Mouse (Mus musculus): Measurements from ENCODE around the gene Plekha4. TPM values are rescaled to one million over a fixed set of nuclear protein-coding genes. Genes with fewer than 3 reads are reported as not detected.

Plekha4 gene
- total and polyA plus RNA-seq, 3 experiments: 0.12 to 0.65 TPM; not detected in 1

GRCm38 (mm10) chr7:45560843-45561623, 34.9 kb downstream of the Plekha4 start:
- Histone ChIP-seq H3K27ac (ENCODE audit: control insufficient read depth, low read depth, low read length) (peak overlapping the region; percentile 90), H3K4me3 (ENCODE audit: control insufficient read depth in 1 of 2, insufficient read depth in 1 of 2, low read depth in 2 of 2, low read length in 2 of 2) (peak overlapping the region; percentile 53 to 60), H3K4me1 (ENCODE audit: control insufficient read depth in 1 of 2, insufficient read depth in 2 of 2, low read length in 2 of 2) (peaks cover 0 to 10% of the 10 kb centered on the region in 2 experiments; a peak in 2 of 4 replicates), H3K36me3 (ENCODE audit: control insufficient read depth in 1 of 2, insufficient read depth in 2 of 2, low read length in 2 of 2) (0 out of 4 replicates have a peak, but pooled peaks cover 0 to 2% of the 10 kb centered on the region in 2 experiments), H3K9me3 (replicated peaks; ENCODE audit: insufficient read depth, low read length) (no peaks in the 10 kb centered on the region), H3K9ac (ENCODE audit: control insufficient read depth, low read depth, low read length, poor library complexity, severe bottlenecking) (peak overlapping the region; percentile 72), H3K27me3 (ENCODE audit: control insufficient read depth in 1 of 2, insufficient read depth in 2 of 2, low read length in 2 of 2) (no peaks in the 10 kb centered on the region), H3K79me2 (ENCODE audit: control insufficient read depth, insufficient read depth, low read length, poor library complexity) (no peaks in the 10 kb centered on the region; the same call in 1 of the 2 replicates)
- peak; percentile 87 for DNase-seq (ENCODE audit: low read depth, low spot score)
- TF ChIP-seq MAFK (IDR thresholded peaks at IDR 0.05; ENCODE audit: borderline replicate concordance, low read depth, low read length) (no peak), MAZ (IDR thresholded peaks at IDR 0.05; ENCODE audit: low read depth, low read length) (no peak), ZNF384 (IDR thresholded peaks at IDR 0.05; ENCODE audit: low read depth, low read length) (no peak), E2F4 (IDR thresholded peaks at IDR 0.05; ENCODE audit: borderline replicate concordance, low read depth, low read length) (no peak), NELFE (IDR thresholded peaks at IDR 0.05; ENCODE audit: low read depth, low read length) (no peak), MXI1 (IDR thresholded peaks at IDR 0.05; ENCODE audit: low read depth, low read length) (peak; percentile 61; the same call in 1 of the 2 replicates), CHD2 (IDR thresholded peaks at IDR 0.05; ENCODE audit: low read length) (peak; percentile 16; the same call in 1 of the 2 replicates), POLR2AphosphoS2 (IDR thresholded peaks at IDR 0.05; ENCODE audit: low read length) (no peak), ZMIZ1 (IDR thresholded peaks at IDR 0.05; ENCODE audit: low read depth, low read length) (no peak; the same call in 1 of the 2 replicates), RCOR1 (IDR thresholded peaks at IDR 0.05; ENCODE audit: low read depth, low read length) (no peak), USF2 (IDR thresholded peaks at IDR 0.05; ENCODE audit: borderline replicate concordance in 1 of 2, insufficient read depth in 1 of 2, low read depth in 1 of 2, low read length in 2 of 2) (no peak), NRF1 (IDR thresholded peaks at IDR 0.05; ENCODE audit: insufficient read depth, low read depth, low read length, poor library complexity, severe bottlenecking) (no peak), USF1 (IDR thresholded peaks at IDR 0.05; ENCODE audit: low read depth, low read length) (no peak), MYC (IDR thresholded peaks at IDR 0.05; ENCODE audit: low read depth, low read length) (peak; percentile 71; the same call in 1 of the 2 replicates), UBTF (IDR thresholded peaks at IDR 0.05; ENCODE audit: borderline replicate concordance, insufficient read depth, low read depth, low read length) (no peak), TAL1 (IDR thresholded peaks at IDR 0.05; ENCODE audit: low read length) (no peak), SMC3 (IDR thresholded peaks at IDR 0.05; ENCODE audit: low read depth, low read length) (peak; percentile 62), TCF12 (IDR thresholded peaks at IDR 0.05; ENCODE audit: low read depth, low read length) (no peak), ETS1 (IDR thresholded peaks at IDR 0.05; ENCODE audit: low read depth, low read length) (no peak; the same call in 1 of the 2 replicates), MAX (IDR thresholded peaks at IDR 0.05; ENCODE audit: low read length) (peak; percentile 57; the same call in 1 of the 2 replicates), MEF2A (IDR thresholded peaks at IDR 0.05; ENCODE audit: extremely low read depth, insufficient replicate concordance, low read depth, low read length, poor library complexity, severe bottlenecking) (no peak), HCFC1 (IDR thresholded peaks at IDR 0.05; ENCODE audit: low read depth, low read length) (0 out of 2 replicates have a peak, but pooled peaks have one; percentile 20), BHLHE40 (IDR thresholded peaks at IDR 0.05; ENCODE audit: borderline replicate concordance, low read depth, low read length) (peak; percentile 35; the same call in 1 of the 2 replicates), JUND (IDR thresholded peaks at IDR 0.05; ENCODE audit: low read depth, low read length) (no peak), EP300 (IDR thresholded peaks at IDR 0.05; ENCODE audit: low read depth in 1 of 2, low read length in 2 of 2) (no peak), GATA1 (IDR thresholded peaks at IDR 0.05; ENCODE audit: low read depth, low read length) (no peak), RAD21 (IDR thresholded peaks at IDR 0.05; ENCODE audit: low read depth, low read length) (peak; percentile 75), MYB (IDR thresholded peaks at IDR 0.05; ENCODE audit: low read depth, low read length) (no peak), SIN3A (IDR thresholded peaks at IDR 0.05; ENCODE audit: low read length) (peak; percentile 70; the same call in 1 of the 2 replicates), KAT2A (conservative IDR thresholded peaks at IDR 0.05; ENCODE audit: low read depth, low read length) (no peak), ZC3H11A (IDR thresholded peaks at IDR 0.05; ENCODE audit: low read depth, low read length) (peak; percentile 53), CTCF (IDR thresholded peaks at IDR 0.05 in 2 of 3, conservative IDR thresholded peaks at IDR 0.05 in 1 of 3; ENCODE audit: control insufficient read depth in 1 of 3, insufficient read depth in 1 of 3, low read depth in 2 of 3, low read length in 3 of 3, poor library complexity in 1 of 3, severe bottlenecking in 1 of 3) (peak; percentile 72 to 76 (median 75)), POLR2A (IDR thresholded peaks at IDR 0.05; ENCODE audit: control insufficient read depth in 1 of 2, insufficient read depth in 1 of 2, low read depth in 1 of 2, low read length in 2 of 2, poor library complexity in 1 of 2) (no peak)

Data from MEL (cell line).